Mouse (Mus musculus) ovary, postnatal 10 days (tissue): ENCODE measurements around the gene Mxra7.

Experiments used
- DNase-seq: peaks from one replicate; pipeline ENCODE4 v3.0.0; 2022; ENCODE audit warnings: low spot score

Mxra7 gene

DNA sequence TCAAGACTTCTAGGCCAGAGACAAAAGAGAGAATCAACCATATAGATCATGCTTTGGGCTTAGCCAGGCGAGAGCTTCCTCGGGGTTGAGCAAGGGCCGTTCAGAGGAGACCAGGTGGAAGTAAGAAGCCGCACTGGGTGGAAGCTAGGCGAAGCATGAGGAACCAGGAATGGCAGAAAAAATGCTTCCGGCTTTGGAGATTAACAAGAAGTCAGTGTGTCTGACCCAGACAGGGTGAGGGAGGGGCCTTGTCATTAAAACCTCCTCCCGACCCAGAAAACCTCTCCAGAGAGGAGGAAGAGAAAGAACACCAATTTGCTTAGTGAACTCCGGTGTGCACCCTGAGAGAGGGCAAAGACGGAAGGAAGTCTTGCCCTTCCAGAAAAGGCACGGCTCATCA, 43.6 kb downstream of the Mxra7 start:
- DNase-seq = no peak

DNA sequence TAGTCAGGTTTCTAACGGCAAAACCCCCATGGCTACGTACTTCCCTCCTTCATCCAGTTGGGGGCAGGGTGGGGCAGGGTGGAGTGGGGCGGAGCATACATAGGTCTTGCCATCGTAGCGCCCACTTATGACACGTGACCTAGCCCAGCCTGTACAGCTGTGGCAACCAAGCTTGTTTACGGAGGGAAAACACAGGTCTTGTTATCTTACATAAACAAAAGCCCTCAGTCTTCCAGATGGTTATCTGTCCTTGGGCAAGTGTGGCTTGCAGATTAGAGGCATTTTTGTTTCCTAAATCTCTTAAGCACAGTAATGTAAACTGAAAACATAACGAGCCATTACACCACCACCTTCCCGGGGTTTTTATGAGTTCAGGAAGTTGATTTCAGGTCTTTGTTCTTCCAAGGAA, 45.1 kb downstream of the Mxra7 start:
- no peak for DNase-seq

- no peak for DNase-seq
Observed at GRCm38 (mm10) chr11:116775407-116775806, 52.4 kb downstream of the Mxra7 start, which contains the start of gene St6galnac1. TSS of gene St6galnac1 (minus strand) at chr11:116775507.

GRCm38 (mm10) chr11:116773205-116773604, 54.6 kb downstream of the Mxra7 start:
- no peak for DNase-seq

GRCm38 (mm10) chr11:116769873-116770272, 58.0 kb downstream of the Mxra7 start:
- DNase-seq = no peak

GRCm38 (mm10) chr11:116764946-116765345, 62.9 kb downstream of the Mxra7 start:
- no peak for DNase-seq

DNA sequence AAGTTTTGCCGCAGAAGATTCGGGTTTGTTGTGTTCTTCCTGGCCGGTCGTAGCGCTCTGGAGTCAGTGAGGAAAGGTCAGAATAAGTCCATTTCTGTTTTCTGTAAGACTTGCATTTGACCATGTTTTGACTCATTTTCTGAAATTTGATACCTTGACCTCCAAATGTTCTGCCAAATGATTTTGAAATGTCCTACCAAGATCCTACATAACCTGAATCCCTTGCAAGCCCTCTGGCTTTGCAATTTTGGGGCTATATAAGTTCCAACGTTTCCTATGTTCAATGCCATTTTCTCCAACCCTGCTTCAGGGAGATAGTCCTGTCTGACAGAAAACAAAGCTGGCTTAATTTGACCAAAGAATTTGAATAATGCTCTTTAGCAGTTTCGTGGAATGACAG, 63.5 kb downstream of the Mxra7 start:
- no peak for DNase-seq

DNA sequence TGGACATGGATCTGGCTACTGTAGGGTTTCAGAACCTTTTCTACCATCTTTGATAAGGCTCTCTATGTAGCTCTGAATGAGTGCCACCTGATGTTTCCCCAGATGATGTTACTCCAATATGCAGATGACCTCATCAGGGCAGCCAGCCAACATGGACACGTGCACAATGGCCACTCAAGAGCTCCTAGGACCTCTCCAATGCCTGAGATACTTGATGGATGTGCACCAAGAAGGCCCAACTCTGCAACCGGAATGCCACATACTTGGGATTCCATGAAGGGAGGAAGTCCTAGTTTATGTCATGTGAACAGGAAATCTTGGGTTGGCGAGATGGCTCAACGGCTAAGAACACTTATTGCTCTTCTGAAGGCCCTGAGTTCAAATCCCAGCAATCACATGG, 72.7 kb downstream of the Mxra7 start:
- no peak for DNase-seq

- DNase-seq = no peak
Observed at GRCm38 (mm10) chr11:116753674-116754470, 74.0 kb downstream of the Mxra7 start.
